Mouse (Mus musculus) adrenal gland, postnatal 4 days (tissue): ENCODE data around the gene Gp9. TPM values are rescaled to one million over a fixed set of nuclear protein-coding genes. Genes with fewer than 3 reads are reported as not detected.

Experiments
- DNase-seq, 2 experiments: peaks; one replicate each; pipeline ENCODE4 v3.0.0; 2021 to 2022; ENCODE audit warnings: low spot score in 2 of 2, mixed read lengths in 2 of 2
- long read RNA-seq, 2 experiments: library from polyadenylated mRNA; stranded (forward); transcript quantifications; one replicate each; pipeline ENCODE4 v2.0.0; 2021
- total RNA-seq, 2 experiments: library from RNA; stranded (reverse); gene quantifications; 2 replicates each; pipeline ENCODE4 v1.2.3; 2021

Gene Gp9
- total RNA-seq, result 1 to 10 TPM; 1.0 to 1.1 TPM
- long read RNA-seq, experiment 1, result 0 reads
- long read RNA-seq, experiment 2, partial matches to known transcripts, result 0 of 1 reads
- long read RNA-seq, experiment 2, other reads (novel, unspliced or antisense), result 1 of 1 reads

DNA sequence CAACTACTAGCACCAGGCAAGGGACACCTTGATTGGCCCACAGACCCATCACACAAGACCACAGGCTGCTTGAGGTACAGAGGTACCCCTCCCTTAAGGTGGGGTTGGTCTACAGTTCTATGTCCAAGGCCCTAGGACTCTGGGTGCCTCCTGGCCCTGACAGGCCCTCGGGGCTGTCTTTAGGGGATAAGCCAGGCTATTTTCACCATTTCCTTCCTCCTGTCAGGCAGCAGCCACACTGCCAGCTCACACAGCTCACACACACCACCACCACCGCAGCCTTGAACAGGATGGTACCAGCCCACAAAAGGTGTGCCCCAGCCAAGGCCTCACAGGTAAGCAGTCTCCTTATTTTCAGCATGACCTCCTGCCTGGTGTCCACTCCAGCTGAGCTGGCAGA is at the start of gene Gp9:
Gene Gp9, plus strand, starts transcription at position 231 of the 400 bp plus-strand sequence.
- no peak for DNase-seq

DNA sequence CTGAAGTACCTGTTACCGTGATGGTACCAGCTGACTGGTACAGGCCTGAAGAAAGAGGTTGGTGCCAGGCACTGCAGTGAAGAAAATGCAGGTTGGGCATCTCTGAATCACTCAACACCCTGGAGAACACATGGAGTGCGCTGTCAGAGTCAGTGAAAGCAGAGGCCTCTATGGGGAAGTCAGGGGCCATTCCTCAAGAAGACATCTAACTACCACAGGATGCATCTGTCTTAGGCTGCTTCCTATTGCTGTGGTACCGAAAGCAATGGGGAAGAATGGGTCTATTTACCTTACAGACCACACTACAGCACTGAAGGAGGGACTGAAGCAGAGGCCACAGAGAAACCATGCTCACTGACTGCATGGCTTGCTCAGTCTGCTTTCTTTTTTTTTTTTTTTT is 49.8 kb upstream of the Gp9 start:
- DNase-seq, result no peak

DNA sequence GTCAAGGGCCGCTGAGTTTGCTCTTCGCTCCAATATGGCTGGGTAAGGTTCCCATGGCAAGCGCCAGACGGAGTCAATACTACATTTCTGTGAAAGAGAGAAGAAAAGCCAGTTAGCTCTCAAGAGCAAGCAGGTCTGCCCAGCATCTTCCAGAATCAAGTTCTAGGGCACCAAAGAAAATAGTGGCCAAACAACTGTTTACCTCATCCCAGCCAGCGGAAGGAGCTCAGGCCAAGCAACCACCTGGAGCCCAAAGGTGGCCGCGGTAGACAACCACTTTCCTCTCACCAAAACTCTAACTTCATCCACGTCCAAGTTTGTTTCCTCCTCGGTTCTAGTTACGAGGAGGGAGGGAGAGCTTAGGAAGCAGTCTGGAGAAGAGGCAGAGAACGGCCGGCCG is 47.7 kb upstream of the Gp9 start:
- no peak for DNase-seq

DNA sequence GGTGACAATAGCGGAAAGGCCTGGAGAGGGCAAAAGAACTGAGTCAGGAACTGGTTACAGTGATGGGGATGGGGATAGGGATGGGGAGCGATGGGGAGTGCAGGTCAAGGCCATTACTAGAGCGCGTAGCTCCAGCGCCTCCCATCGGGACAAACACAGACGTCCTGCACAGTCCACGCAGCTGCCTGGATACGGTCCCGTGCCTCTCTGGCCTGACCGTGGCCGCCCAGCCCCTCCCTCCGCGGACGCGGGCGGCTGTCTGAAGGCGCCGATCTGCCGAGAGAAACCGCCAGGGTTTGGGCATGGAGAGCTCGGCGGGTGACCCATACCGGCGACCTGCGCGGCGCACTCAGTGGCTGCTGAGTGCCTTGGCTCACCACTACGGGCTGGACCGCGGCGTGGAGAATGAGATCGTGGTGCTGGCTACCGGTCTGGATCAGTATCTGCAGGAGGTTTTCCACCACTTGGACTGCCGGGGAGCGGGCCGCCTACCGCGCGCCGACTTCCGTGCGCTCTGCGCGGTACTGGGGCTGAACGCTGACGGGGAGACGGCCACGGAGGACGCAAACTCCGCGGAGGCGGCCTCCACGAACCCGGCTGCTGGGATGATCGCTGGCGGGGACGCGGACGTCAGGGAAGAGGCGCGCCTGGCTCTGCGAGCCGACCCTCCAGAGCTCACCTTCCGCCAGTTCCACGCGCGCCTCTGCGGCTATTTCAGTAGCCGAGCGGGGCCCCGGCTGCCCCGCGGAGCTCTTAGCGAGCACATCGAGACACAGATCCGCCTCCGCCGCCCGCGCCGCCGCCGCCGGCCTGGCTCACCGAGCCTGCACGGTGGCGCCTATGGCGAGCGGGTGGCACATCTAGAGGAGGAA is 47.0 kb upstream of the Gp9 start, which contains the start of gene Efcc1:
Gene Efcc1, plus strand, starts transcription at position 279 of the 872 bp plus-strand sequence.
- peak in 1 of 2 experiments; percentile 10 for DNase-seq

DNA sequence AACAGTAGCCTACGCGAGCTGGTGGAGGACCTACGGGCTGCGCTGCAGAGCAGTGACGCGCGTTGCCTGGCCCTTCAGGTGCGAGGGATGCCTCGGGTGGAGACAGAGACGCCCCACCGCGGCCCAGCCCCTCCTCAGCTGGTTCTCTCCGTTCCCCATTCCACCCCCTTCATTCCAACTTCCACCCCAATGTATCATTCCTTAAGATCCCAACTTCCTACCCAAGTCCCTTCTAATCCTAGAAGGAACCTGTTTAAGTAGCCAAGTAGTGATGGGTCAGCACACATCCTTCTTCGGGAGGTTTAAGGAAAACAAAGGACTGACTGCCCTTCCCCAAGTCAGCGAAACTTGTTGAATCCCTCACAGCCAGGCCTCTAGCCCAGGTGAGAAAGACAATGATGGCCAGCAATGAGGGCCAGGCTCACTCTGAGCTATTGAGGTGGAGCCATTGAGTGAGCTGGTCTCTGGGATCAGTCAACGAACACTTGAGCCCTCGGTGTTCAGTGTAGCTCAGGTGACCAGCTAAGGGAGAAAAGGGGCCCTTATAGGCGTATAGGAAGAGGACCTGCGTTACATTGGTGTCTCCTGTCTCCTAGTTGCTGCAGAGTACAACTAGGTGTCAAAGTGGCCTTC is 46.3 kb upstream of the Gp9 start:
- DNase-seq, result no peak

DNA sequence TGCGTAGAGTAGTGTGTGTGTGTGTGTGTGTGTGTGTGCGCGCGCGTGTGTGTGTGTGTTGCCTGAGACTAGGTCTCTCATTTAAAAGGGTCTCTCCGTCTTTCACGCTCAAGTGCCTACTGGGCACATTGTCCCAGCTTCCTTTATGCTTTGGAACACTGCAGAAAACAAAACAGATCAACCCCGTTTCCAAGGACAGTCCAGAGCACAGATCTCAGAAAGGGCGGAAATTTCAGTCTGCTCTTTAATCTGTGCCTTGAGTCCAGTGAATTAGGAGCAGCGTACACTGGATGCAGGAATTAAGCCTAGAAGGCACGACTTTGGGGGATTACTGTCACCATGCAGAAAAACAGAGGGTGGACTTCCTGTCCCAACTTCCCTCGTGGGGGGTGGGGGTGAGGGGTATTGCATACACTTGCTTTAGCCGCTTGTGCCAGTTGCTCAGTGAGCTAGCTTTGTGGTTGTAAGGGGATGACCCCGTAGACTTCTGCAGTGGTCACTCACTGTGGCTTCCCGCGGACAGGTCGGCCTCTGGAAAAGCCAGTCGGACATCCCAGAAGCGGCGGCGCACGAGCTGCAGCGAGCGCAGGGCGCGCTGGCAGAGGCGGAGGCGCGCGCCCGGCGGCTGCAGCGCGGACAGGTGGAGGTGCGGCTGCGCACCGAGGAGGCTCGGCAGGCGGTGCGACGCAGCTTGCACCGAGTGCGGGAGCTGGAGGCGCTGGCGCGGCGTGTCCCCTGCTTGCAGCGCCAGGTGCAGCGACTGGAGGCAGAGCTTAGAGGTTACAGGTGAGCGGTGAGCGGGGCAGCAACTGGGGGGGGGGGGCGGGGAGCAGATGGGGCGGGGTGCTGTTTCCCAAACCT is 45.5 kb upstream of the Gp9 start:
- DNase-seq, result no peak

DNA sequence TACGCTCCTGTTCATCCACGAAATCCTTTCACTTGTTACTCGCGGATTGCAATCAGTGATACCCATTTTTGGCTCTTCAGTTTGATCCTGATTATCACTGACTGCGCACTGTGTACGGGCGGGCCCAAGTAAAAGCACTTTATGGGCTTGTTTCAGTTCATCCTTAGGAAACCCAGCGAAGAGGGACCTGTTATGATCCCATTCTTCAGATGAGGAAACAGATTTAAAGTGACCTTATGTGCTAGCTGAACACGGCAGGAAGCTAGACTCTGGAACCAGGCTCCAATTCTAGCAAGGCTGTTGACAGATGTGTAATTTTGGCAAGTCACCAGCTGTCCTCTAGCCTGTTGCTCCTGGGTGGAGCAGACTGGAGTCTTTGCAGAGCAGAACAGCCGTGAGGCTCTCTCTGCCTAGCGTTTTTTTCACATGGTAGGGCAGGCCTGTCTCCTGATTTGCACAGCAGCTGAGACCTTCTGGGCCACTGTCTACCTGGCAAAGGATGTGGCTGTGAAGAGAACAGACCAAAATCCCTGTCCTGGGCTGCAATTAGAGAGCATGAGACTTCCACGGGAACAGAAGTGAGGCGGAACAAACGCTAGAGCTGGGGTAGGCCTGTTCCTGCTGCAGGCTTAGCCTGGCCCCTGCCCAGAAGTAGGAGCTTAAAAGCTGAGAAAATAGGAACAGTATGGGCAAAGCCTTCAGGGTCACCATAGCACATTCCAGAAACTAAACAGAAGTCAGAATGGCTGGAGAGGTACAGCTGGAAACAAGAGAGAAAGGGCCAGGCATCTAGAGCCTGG is 44.5 kb upstream of the Gp9 start:
- DNase-seq, result no peak

DNA sequence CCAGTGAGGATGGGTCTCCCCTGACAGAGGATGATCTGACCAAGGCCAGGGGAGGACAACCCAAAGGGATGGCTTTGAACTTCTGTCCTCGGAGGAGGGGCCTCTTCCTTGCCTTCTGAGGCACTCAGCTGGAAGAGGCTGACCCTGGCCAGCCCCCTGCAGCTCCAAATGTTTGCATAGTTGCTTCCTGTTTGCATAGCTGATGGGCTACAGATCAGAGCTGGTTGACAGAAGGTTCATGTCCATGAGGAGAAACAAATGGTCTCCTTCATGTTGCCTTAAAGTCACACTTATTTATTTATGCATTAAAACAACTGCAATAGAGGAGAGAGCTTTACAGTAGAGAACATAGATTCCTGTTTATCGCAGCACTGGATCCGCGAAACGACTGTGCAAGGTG is 43.7 kb upstream of the Gp9 start:
- DNase-seq, result no peak

DNA sequence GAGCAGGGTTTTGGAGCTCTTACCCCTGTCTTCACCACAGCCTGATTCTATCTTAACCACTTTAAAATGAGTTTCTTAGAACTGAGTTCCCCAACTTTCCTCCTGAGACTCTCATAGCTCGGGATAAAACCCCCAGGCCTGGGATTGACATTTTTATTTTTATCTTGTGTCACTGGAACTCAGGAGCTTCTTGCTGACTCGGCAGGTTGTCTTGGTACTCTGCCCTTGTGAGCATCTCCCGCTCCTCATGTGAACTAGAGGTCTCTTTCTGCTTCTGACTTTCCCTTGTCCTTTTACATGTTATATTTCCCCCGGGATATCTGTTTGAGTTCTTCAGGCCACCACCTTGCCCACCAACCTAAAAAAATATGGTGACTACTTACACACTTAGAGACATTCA is 40.9 kb upstream of the Gp9 start:
- no peak for DNase-seq

DNA sequence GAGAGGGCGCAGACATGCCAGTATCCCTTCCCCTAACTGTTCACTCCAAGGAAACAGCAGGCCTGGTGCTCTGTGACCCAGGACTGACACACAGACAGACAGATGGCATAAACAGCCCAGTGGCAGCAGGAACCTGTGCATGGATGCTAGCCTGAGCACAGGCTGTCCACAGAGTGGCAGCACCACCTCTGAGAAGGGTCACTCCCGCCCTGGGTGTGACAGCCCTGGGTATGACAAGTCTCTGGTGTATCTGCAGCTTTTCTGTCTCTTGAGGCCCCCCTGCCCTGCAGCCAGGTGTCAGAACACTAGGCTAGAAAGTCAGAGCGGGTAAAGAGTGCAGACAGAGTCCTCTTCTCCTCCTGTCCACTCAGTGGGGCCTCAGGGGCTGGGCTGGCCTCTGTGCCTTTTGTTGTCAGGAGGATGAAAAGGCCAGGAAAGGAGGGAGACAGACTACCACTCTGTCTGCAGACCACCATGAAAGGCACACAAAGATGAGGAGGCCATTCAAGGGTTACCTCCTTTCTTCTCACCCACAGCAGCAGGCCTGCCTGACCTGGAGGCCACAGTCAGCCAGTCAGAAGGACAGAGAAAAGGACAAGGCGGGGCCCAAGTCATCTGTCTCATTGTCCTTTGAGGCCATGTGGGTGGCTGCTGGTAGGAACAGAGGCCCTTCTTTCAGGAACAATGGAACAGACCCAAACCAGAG is 39.8 kb upstream of the Gp9 start:
- no peak for DNase-seq

DNA sequence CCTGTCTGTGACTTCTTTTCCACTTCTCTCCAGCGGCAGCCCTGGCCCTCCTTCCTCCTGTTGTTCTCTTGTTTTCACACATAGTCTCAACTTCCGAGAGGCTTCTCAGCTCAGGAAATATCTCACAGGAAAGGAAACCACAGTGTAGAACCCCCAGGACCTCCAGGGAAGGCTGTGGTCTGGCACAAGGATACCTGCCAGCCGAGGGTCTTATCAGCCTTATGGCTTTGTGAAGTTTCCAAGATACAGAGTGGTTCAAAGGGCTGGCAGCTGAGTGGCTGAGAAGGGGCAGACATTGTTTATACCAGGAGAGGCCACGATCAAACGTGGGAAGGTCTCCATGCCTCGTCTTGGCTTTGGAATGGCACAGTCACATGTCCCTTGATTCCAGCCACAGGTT is 38.0 kb upstream of the Gp9 start:
- DNase-seq, result no peak

DNA sequence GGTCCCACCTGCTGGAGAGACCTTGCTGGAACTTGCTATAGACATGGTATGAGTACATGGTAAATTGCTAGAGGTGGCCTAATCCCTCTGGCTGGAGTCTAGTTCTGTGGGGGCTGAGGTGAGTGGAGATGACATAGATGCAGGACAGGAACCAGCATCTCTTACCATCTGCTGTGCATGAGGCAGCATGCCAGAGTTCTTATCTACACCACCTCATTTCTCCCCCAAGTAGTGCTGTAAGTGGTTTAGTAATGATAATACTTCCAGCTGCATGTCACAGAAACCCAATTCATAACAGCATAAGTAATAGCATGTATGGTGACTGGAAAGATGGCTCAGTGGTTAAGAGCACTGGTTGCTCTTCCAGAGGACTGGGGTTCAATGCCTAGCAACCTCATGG is 37.4 kb upstream of the Gp9 start:
- DNase-seq, result no peak

DNA sequence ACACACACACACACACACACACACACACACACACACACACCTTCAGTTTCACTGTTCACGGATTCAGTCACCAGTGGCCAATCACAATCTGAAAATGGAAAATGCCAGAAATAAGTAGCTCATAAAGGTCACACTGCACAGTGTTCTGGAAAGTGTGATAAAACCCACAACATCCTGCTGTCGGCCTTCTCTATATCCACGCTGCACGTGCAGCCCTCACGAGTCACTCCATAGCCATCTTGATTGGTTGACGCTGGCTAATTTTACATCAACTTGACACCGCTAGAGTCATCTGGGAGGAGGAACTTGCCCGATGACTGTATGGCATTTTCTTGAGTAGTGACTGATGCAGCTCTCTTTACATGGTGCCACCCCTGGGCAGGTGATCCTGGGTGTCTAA is 35.9 kb upstream of the Gp9 start:
- no peak for DNase-seq

DNA sequence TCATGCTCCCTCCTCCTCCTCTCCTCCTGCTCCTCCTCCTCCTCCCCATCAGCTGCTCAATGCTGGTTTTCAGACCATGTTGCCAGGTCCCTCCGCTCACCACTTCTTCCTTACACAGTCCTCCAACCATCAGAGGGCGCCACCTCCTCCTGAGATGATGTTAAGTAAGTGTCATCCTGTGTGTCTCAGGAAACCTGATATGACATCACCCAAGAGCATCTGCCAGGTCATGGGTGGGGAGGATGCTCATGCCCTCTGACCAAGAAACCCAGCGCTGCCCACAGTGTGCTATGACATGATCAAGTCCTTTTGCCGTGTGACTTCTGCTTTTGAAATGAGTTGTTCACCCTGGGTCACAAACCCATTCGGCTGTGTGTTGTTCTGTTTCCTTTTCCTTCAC is 35.1 kb upstream of the Gp9 start:
- no peak for DNase-seq

DNA sequence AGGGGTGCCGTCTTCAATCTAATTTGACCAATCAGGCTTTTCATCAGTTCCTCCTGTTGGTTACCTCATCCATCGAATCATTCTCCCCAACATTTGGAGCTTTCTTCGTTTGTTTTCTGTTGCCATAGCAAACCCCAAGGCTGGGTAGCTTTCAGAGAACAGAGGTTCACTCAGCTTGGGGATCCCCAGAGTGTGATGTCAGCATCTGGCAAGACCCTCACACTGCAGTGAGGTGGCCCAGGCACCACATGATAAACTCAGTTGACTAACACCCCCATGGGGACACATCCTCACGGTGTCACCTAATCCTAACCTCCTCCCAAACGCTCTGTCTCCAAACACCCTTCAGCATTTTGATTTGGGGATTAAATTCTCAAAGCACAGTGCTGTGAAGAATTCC is 34.6 kb upstream of the Gp9 start:
- DNase-seq, result no peak

DNA sequence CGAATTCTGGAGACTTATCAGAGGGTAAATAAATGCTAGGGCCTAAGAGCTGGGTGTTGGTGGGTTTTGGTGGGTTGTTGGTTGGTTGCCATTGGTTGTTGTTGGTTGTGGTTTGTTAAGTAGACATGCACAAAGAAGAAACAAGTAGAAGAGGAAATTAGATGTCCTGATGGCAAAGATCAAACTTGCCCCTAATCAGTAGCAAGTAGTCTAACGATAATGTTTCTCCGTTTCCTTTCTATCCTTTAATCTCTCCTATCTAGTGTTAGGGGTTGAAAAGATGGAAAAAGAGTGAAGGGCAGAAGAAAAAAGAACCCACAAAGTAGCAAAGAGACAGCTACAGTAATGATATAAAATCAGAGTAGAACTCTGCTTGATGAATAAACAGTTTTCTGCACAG is 33.2 kb upstream of the Gp9 start:
- no peak for DNase-seq

DNA sequence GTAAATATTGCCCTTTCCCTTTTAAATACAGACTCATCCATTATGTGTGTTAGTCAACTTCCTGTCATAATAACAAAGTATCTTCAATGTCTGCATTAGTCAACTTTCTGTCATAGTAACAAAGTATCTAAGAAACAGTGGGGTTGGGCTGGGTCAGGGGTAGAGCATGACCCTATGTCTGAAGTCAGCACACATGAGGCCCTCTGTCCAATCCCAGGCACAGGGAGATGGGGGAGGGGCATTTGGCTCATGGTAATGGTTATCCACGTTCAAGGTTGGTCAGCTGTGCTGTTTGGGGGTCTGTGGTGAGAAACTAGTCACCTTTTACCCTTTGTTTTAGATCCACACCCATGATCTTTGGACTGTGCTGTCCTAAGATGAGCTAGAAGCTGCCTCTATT is 32.6 kb upstream of the Gp9 start:
- DNase-seq, result no peak

DNA sequence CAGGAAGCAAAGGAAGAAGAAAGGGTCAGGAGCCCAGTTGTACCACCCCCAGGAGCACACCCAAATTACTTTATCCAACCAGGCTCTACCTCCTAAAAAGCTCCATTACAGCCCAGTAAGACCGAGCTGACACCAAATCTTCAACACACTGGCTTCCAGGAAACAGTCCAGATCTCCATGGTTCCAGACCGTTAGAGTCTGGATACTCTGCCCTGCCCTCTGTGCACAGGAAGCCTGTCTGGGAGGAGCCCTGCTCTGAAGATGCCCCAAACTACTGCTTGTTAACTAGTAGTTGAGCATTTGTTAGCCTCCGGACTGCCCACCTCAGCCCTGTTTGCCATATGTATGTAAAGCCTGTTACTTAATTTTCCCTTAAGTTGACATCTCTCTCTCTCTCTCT is 31.8 kb upstream of the Gp9 start:
- DNase-seq, result no peak

DNA sequence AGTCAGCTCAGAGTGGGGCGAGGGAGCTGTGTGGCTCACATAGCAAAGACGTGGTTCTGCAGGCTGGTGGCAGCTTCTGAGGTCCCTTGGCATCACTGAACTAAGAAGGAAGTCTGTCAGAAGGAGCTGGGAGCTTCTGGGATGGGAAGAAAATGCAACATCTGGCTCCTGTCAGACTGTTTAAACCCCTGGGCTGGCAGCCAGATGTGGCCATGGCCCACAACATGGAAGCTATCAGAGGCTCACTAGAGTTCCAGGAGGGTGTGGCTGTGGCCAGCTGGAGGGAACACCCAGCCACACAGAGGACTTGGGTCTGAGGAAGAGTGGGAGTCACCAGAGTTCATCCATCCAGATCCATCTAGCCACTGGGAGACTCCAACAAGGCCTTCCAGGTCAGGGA is 31.0 kb upstream of the Gp9 start:
- DNase-seq, result no peak

DNA sequence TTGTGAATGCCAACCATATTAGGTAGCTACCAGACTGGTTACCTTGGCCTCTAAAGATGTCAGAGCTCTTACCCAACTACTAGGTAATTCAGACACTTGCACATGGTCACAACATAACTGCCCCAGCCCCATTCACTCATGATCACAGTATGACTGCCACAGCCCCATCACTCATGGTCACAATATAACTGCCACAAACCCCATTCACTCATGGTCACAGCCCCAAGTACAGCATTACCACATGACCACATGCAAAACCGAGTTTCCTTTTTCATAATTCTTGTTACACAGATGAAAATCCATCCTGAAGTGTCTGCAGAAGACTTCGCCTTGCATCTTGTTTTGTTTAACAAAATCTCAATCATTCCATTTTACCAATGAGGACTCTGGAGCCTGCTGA is 29.8 kb upstream of the Gp9 start:
- DNase-seq, result no peak
